Mouse (Mus musculus): ENCODE data around the gene Zfp811.
"Not testable (repeated sequence)": the region's sequence is repeated elsewhere in the genome, so short reads cannot be mapped to it uniquely, and the experiment has no call there.

- not testable (repeated sequence) for TF ChIP-seq GATA1 (IDR thresholded peaks at IDR 0.05; ENCODE audit: borderline replicate concordance, low read length); FLI1 (IDR thresholded peaks at IDR 0.05; ENCODE audit: low read length)
These were observed 47.0 kb upstream of the Zfp811 start for GRCm38 (mm10) chr17:32856713-32857112.

Data from megakaryocyte, embryonic 14.5 days (primary cell).